Mouse (Mus musculus) heart, postnatal 0 days (tissue): Measurements from ENCODE around the gene Atp2b4.

ENCODE experiments used
- CTCF ChIP-seq: IDR thresholded peaks from 2 replicates; pipeline ENCODE4 v1.5.1; 2016; ENCODE audit warnings: antibody characterized with exemption, control low read depth, low read depth
- EP300 ChIP-seq: IDR thresholded peaks from 2 replicates; pipeline ENCODE4 v1.6.1; 2016; ENCODE audit warnings: antibody characterized with exemption, low read depth

- TF ChIP-seq EP300 (no peak), CTCF (no peak)
These were observed 33.5 kb upstream of the Atp2b4 start for GRCm38 (mm10) chr1:133834309-133834708.
